Mouse (Mus musculus) megakaryocyte, embryonic 14.5 days (primary cell): ENCODE data around the gene Uspl1.

Experiments
- FLI1 ChIP-seq: IDR thresholded peaks from 2 replicates; pipeline ENCODE4 v1.6.1; 2012; ENCODE audit warnings: low read length, inconsistent platforms, mixed read lengths
- GATA1 ChIP-seq: IDR thresholded peaks from 3 replicates; pipeline ENCODE4 v1.6.1; 2012; ENCODE audit warnings: mixed read lengths, low read length, inconsistent platforms, borderline replicate concordance

DNA sequence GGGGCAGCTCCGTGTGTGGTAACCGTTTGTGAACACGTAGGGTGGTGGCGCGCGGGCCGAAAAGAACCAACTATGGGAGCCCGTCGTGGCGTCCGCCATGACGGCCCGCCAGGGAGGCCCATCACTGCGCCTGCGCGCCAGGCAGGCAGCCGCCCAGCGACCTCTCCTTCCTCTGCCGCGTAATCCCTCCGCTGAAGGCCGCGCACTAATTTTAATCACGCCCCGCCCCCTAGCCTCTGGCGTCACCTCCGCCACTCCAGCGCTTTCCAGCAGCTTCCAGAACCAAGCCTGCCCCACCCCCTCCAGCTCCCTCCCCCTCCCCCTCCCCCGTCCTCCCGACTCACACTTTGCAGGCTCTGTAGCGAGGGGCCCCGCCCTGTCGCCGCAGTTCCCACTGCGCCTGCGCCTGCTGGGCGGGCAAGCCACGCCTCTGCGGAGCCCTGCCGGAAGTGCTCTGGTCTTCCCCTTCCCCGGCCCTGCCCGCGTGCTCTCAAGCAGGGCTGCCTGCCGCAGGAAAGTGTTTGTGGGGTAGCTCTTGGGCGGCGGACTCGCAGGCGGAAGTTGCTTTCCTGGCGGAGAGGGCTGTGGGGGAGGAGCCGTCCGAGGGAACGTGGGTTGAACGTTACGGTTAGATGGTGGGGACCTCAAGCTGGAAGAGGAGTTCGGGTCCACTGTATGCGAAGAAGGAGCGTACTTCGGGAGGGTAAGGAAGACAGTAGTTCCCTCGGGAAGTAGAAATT is at the start of gene Uspl1, which contains the start of gene Hmgb1:
- TF ChIP-seq FLI1, result peak; percentile 57; the same call in 1 of the 2 replicates
- no peak for TF ChIP-seq GATA1
